Comparison of ENCODE assay signal across 16 mouse cellular contexts in genomic region chr4:110045651-110046269, GRCm38 (mm10).
"Had no signal": no experiment of that assay in that cellular context is flagged by ENCODE, and none has a peak within 500 bp of the region (broad histone marks: within the 10 kb centered on the region; RNA-seq: fewer than 3 reads in every experiment).

No protein-coding gene starts in this region.

- H3K36me3 ChIP-seq: lung, embryonic 15.5 days; midbrain, embryonic 13.5 days; midbrain, embryonic 15.5 days; neural tube, embryonic 12.5 days; stomach, embryonic 15.5 days had no signal

- DNase-seq: lung, postnatal 14 days; lung, postnatal 36 days; right cerebral cortex, postnatal 14 days; thymus, adult 2 months; thymus, postnatal 25 days; thymus, postnatal 4 days had no signal

- H3K27ac ChIP-seq: lung, embryonic 15.5 days; macrophage; midbrain, embryonic 13.5 days; midbrain, embryonic 15.5 days; neural tube, embryonic 12.5 days; stomach, embryonic 15.5 days; stomach, postnatal 0 days had no signal

- H3K4me3 ChIP-seq: lung, embryonic 15.5 days; megakaryocyte, embryonic 14.5 days; midbrain, embryonic 13.5 days; midbrain, embryonic 15.5 days; neural tube, embryonic 12.5 days; stomach, embryonic 15.5 days had no signal

- H3K9ac ChIP-seq: lung, embryonic 15.5 days; midbrain, embryonic 13.5 days; midbrain, embryonic 15.5 days; neural tube, embryonic 12.5 days; stomach, embryonic 15.5 days had no signal

- H3K27me3 ChIP-seq: lung, embryonic 15.5 days; midbrain, embryonic 13.5 days; midbrain, embryonic 15.5 days; neural tube, embryonic 12.5 days; stomach, embryonic 15.5 days had no signal

- H3K4me2 ChIP-seq: lung, embryonic 15.5 days; midbrain, embryonic 11.5 days; midbrain, embryonic 13.5 days; midbrain, embryonic 15.5 days; neural tube, embryonic 12.5 days; stomach, embryonic 15.5 days had no signal

- H3K9me3 ChIP-seq: lung, embryonic 15.5 days; megakaryocyte, embryonic 14.5 days; midbrain, embryonic 13.5 days; midbrain, embryonic 15.5 days; neural tube, embryonic 12.5 days; stomach, embryonic 15.5 days had no signal

- H3K4me1 ChIP-seq: neural tube, embryonic 12.5 days had no signal

- ATAC-seq: lung, postnatal 0 days had no signal
